12 mouse cellular contexts compared by ENCODE assay signal in genomic region chr3:30247256-30247655, GRCm38 (mm10).
DNase-seq lines count a peak whose midpoint lies in the region; ATAC-seq lines count a peak whose summit lies in the region.
"Had no signal": no experiment of that assay in that cellular context is flagged by ENCODE, and none has a peak within 500 bp of the region (broad histone marks: within the 10 kb centered on the region; RNA-seq: fewer than 3 reads in every experiment).

No protein-coding gene starts in this region.

- H3K9me3 ChIP-seq in heart, embryonic 15.5 days (replicated peaks), result no peaks in the 10 kb centered on the region
- no peaks in the 10 kb centered on the region for H3K9me3 ChIP-seq in limb, embryonic 12.5 days
- H3K9me3 ChIP-seq: liver, embryonic 12.5 days had no signal

- H3K27ac ChIP-seq in heart, embryonic 15.5 days, result peak overlapping the region; percentile 75
- peak overlapping the region; percentile 75 for H3K27ac ChIP-seq in limb, embryonic 12.5 days
- H3K27ac ChIP-seq: liver, embryonic 12.5 days had no signal

- no peak overlapping the region for H3K4me3 ChIP-seq in heart, embryonic 15.5 days
- H3K4me3 ChIP-seq in limb, embryonic 12.5 days (replicated peaks), result no peak overlapping the region
- H3K4me3 ChIP-seq: liver, embryonic 12.5 days; myocyte had no signal

- DNase-seq in heart, adult 8-10 months (ENCODE audit: low spot score), result no peak
- peak; percentile 30 for DNase-seq in kidney, postnatal 10 days
- DNase-seq in T-cell, adult 2 months (ENCODE audit: low spot score), result no peak
- no peak for DNase-seq in right cerebral cortex, postnatal 14 days
- DNase-seq: cerebellum, adult 2 months; embryo, embryonic 11 days; layer of hippocampus, postnatal 36 days had no signal

- WGBS in heart, embryonic 15.5 days, result 75% methylated on average over 5 of the region's 5 CpGs
- 59% methylated on average over 5 of the region's 5 CpGs for WGBS in limb, embryonic 12.5 days

- H3K4me1 ChIP-seq in heart, embryonic 15.5 days (replicated peaks), result peaks cover 19% of the 10 kb centered on the region
- peaks cover 65% of the 10 kb centered on the region for H3K4me1 ChIP-seq in limb, embryonic 12.5 days (replicated peaks)
- H3K4me1 ChIP-seq: liver, embryonic 12.5 days had no signal

- no peaks in the 10 kb centered on the region for H3K36me3 ChIP-seq in heart, embryonic 15.5 days
- H3K36me3 ChIP-seq in limb, embryonic 12.5 days, result no peaks in the 10 kb centered on the region
- H3K36me3 ChIP-seq: liver, embryonic 12.5 days had no signal

- no peak for ATAC-seq in heart, embryonic 15.5 days (replicated peaks; ENCODE audit: insufficient number of reproducible peaks, insufficient read depth, low FRiP score, low read depth)
- no peak for ATAC-seq in limb, embryonic 12.5 days (ENCODE audit: insufficient number of reproducible peaks, insufficient read depth, low FRiP score, low TSS enrichment, low read depth)
- 0 out of 2 replicates have a peak, but pooled peaks have one; percentile 6 for ATAC-seq in megakaryocyte progenitor cell, adult 5-6 weeks (replicated peaks; ENCODE audit: poor library complexity)
- ATAC-seq: liver, embryonic 12.5 days had no signal

- H3K27me3 ChIP-seq in heart, embryonic 15.5 days, result no peaks in the 10 kb centered on the region
- no peaks in the 10 kb centered on the region for H3K27me3 ChIP-seq in limb, embryonic 12.5 days
- H3K27me3 ChIP-seq: liver, embryonic 12.5 days had no signal

- H3K9ac ChIP-seq in heart, embryonic 15.5 days, result no peak overlapping the region
- H3K9ac ChIP-seq in limb, embryonic 12.5 days (replicated peaks), result no peak overlapping the region
- H3K9ac ChIP-seq: liver, embryonic 12.5 days had no signal

- no peak overlapping the region for H3K4me2 ChIP-seq in heart, embryonic 15.5 days
- H3K4me2 ChIP-seq in limb, embryonic 12.5 days, result 0 out of 2 replicates have a peak overlapping the region, but pooled peaks have one; percentile 9
- H3K4me2 ChIP-seq: liver, embryonic 12.5 days had no signal
